Mouse (Mus musculus) monocyte, adult 2 months (primary cell): Measurements from ENCODE around the gene Myo1b.

Experiments
- DNase-seq, 2 experiments: peaks; one replicate each; pipeline ENCODE4 v3.0.0; 2022; ENCODE audit warnings: low spot score in 2 of 2, low read depth in 1 of 2

The Myo1b gene

DNA sequence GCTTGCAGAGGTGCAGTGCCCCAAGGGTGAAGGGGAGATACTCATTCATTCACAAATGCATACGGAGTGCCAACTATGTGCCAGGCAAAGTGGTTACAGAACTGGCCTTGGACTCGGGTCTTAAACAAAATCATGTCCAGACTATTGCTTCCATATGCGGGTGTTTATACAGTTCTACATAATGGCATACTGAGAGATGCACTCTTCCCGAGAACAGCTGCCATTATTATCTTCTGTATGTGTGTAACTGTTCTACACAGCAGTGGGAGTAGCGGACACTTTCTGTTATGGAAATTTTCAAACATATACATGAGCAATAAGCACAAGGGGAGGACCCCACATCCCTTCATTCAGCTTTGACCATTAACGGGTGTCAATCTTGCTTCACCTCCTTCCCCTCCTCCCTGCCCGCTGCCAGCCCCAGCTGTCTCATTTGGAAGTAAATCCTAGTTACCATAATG, 117.8 kb downstream of the Myo1b start:
- DNase-seq, result no peak

- no peak for DNase-seq
Observed at GRCm38 (mm10) chr1:51795586-51796309, 120.1 kb downstream of the Myo1b start.

- no peak for DNase-seq
Observed at GRCm38 (mm10) chr1:51789269-51789668, 126.6 kb downstream of the Myo1b start.

DNA sequence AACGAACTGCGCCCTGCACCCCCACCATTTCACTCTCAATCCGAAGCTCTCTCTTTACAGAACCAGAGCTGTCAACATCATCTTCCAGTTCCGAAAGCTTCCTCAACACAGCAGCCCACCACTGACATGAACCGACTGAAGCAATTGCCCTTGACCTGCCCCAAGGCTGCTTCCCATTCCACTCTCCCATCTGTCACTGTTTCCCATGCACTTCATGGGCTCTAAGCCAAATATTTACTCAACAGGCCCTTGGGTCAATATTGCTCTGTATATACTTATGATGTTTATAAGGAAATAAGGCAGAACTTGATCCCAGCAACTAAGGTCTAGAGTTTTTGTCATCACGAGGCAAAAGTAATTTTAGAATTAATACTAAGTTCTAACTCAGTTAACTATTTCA, 133.8 kb downstream of the Myo1b start:
- DNase-seq, result no peak

- no peak for DNase-seq
Observed at GRCm38 (mm10) chr1:51780357-51780756, 135.5 kb downstream of the Myo1b start.

DNA sequence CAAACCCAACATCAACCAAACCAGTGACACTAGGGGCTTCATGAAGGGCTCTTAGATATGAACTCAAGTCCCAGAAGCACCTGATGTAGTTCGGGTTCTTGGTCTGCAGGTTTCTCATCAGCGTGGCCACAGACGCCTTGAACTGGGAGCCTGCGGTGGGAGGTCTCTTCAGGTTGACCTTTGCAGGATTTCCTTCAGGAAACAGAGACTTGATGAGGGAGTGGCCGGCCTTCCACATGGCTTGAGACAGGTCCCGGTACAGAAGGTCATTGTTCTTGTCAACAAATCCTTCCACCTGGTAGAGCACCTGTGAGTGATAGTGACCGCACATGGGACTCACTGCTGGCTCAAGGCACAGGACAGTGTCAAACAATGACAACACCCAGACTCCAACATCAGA, 137.6 kb downstream of the Myo1b start:
- no peak for DNase-seq

DNA sequence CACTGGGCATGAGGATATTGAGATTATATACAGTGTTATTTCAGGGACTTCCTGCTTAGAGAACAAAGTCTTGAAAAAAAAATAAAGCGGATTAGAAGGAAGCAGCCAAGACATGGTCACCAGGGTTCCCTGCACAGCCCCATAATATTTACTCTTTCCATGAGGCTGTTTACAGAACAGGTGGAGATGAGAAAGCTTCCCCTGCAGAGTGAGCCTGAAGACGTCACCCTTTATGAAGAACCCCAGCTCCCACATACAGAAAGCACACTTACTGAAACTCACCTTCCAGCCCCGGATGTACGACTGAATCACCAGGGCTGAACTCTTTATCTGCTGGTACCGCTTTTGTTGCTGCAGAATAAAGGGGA, 145.4 kb downstream of the Myo1b start:
- DNase-seq, result no peak

DNA sequence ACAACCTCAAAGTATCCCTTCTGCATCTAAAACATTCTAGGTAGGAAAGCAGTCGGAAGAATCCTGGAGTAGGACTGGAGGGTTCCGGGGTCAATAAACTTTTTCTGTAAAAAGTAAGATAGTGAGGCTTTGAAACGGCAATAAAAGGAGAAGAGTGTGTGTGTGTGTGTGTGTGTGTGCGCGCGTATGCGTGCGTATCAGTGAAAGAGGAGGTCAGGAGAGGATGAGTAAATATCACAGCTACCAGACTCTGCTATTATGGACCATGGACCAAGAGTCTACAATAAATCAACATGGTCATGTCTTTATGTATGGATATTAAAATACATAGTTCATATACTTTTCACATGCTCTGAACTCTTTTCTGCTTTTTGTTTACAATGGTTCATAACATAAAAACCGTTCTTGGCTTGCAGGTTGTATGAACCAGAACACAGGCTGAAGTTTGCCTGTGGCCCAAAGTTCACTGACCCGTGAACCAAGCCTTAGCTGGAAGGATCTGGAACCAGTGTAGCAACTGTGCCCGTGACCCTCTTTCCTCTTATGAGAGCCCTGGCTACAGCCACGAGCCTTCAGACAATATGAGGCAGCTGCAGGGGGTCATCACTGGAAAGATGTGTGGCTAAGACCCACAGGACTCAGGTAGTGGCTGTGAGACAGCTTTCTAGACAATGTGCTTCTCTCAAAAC, 145.9 kb downstream of the Myo1b start:
- DNase-seq, result no peak

- no peak for DNase-seq
Observed at GRCm38 (mm10) chr1:51766271-51766670, 149.6 kb downstream of the Myo1b start.

- DNase-seq, result no peak
Observed at GRCm38 (mm10) chr1:51765156-51765555, 150.7 kb downstream of the Myo1b start.

DNA sequence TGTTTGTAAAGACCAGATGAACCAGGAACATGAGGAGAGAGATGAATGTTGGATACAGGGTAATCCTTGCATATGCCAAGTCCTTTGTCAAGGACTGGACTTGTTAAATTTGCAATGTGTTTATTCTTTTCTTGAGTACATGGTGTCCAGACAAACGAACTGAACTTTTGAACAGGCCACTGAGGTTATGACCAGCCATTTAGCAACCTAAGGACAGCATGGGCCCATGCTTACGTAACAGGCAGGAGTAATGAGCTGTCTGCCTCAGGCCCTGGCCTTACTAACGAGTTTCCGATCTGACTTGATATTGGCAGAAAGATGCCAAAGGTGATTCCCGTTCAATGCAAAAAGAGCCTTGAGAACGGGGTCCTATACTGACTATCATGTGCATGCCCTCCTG, 156.2 kb downstream of the Myo1b start:
- DNase-seq, result no peak

DNA sequence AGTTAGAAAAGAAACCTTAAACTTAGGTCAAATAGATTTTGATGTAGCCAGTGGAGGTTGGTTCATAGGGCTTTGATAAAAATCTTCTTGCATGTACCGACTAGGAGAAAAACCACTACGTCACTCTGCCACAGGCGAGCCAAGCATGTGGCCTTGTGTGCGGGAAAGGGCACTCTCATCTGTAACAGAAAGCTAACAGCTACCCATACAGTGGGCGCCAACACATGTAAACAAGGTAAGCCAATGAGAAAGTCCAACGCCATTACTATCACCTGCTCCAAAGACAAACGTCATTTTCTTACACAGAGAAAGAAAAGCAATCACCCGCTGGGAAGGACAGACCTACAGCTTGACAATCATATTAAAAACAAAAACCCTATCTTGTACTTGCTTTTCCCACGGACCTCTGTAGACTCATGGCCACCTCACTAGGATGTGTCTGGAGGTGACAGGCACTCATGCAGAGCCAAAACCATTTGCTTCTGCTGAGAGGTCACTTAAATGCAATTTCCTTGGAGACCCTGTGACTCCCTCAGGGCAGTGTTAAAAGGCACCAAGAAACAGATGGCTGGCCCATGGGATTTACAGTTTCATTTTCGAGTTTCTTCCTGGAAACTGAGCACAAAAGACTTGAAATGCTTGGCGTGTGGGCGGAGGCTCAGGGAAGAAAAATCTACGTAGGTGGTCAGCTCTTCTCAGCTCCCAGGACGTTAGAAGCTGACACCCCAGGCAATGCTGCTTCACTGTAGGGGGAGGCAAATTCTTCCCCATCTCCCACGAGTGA, 157.4 kb downstream of the Myo1b start:
- DNase-seq, result no peak

DNA sequence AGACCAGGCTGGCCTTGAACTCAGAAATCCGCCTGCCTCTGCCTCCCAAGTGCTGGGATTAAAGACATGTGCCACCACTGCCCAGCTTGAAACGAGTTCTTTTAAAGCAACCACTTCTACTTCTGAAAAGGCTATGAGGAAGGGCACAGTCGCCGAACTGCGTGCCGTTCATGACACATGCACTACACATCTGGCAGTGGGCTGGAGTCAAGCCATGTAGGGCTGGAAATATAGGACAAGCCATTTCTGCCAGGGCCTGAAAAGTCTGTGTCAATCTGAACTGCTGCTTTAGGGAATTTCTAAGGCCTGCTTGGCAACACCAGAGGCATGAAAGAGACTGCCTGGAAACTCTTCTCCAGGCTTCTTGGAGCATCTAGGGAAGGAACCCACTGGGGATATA, 162.2 kb downstream of the Myo1b start:
- no peak for DNase-seq

DNA sequence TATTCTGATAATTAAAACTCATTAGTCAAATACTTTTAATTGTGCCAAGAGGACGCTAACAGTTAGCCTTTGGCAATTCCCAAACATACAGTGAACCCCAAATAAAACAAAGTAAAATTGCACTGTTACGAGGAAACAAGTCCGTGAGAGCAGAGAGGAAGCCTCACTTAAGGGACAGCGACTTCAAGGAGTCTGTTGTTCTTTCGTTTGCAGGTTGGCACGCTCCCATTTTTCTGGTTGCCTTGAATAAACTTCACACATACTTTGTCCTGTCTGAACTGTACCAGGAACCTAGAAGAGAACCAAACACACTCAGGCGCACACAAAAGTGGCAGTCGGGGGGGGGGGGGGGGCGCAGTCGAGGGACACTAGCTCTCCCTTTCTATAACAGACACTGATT, 164.9 kb downstream of the Myo1b start:
- no peak for DNase-seq

DNA sequence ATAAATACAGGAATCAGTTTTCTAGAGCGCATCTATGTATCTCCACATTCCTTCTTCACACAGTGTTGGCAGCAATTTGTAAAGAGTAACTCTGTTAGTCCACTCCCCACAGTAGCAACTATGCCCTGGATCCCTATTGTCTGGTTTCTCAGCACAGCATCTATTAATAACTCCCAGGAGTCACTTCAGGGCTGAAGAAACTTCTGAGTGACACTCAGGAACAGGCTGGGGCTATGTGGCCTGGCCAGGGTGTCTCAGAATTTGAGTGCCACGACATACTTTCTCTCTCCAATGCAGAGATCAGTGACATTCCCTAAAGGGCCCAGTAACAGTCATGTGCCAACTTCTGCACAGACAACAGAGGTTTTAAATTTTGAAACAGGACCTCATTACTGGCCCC, 167.6 kb downstream of the Myo1b start:
- DNase-seq, result no peak

DNA sequence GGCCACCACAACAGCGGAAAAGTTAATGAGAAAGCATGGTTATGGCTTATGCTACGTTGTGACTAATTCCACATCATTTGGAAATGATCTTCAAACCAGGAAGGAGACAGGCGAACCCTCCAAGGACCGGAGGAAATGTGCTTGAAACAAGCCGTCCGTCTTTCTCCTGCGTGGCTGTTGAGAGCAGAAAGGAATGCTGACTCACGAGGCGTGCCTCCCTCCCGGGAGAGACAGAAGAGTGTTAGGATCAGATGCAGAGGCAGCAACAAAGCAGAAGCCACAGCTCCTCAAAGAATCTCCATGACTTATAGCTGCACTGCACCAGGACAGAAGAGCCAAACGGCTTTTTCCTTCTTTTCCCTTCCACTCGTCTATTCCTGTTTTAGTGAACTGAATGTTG, 168.4 kb downstream of the Myo1b start:
- DNase-seq, result no peak

- no peak for DNase-seq
Observed at GRCm38 (mm10) chr1:51746711-51747240, 169.1 kb downstream of the Myo1b start.

- DNase-seq, result no peak
Observed at GRCm38 (mm10) chr1:51743756-51744425, 172.0 kb downstream of the Myo1b start.

- no peak for DNase-seq
Observed at GRCm38 (mm10) chr1:51742586-51742985, 173.3 kb downstream of the Myo1b start.

- no peak for DNase-seq
Observed at GRCm38 (mm10) chr1:51740626-51741231, 175.1 kb downstream of the Myo1b start.
